Mouse (Mus musculus) bone marrow, adult 2 months (tissue): ENCODE results near the gene Gm1113. TPM values are rescaled to one million over a fixed set of nuclear protein-coding genes. Genes with fewer than 3 reads are reported as not detected.

Experiments used
- H3K27ac ChIP-seq: fragments of 200-500 bp; 2 replicates; pipeline ENCODE4 v1.5.1; 2012; ENCODE audit warnings: low read depth, mild to moderate bottlenecking, control low read depth, inconsistent platforms, low read length; ENCODE audit not compliant: control insufficient read depth, poor library complexity, insufficient read depth
- H3K4me1 ChIP-seq: fragments of 200-500 bp; 2 replicates; pipeline ENCODE4 v1.6.1; 2011; ENCODE audit warnings: low read length; ENCODE audit not compliant: control insufficient read depth, insufficient read depth
- H3K4me3 ChIP-seq: fragments of 200-500 bp; replicated peaks from 2 replicates; pipeline ENCODE3; 2011; ENCODE audit warnings: mild to moderate bottlenecking, low read depth, low read length, control low read depth; ENCODE audit not compliant: control insufficient read depth
- CTCF ChIP-seq: fragments of 200-500 bp; IDR thresholded peaks from 2 replicates; pipeline ENCODE4 v1.5.1; 2011; ENCODE audit warnings: low read length, control low read depth; ENCODE audit not compliant: control insufficient read depth, insufficient read depth
- POLR2A ChIP-seq: fragments of 200-500 bp; IDR thresholded peaks from 2 replicates; pipeline ENCODE4 v1.6.1; 2011; ENCODE audit warnings: low read depth, mild to moderate bottlenecking, control low read depth, low read length, borderline replicate concordance; ENCODE audit not compliant: control insufficient read depth
- WGBS: fragments of 180-500 bp; shearing (Covaris S2); methylation state at CpG from one replicate; pipeline ENCODE4 v1.1.7; 2018; 5-methylcytosine and 5-hydroxymethylcytosine counted together
- polyA plus RNA-seq: library from polyadenylated mRNA; stranded (reverse); fragments of >200 nt; gene quantifications from 2 replicates; pipeline ENCODE4 v1.2.4, GENCODE M21; 2011; ENCODE audit warnings: low replicate concordance; ENCODE audit not compliant: missing spikeins, insufficient read depth, insufficient read length

Gm1113 gene
- polyA plus RNA-seq, 1 experiment: not detected

DNA sequence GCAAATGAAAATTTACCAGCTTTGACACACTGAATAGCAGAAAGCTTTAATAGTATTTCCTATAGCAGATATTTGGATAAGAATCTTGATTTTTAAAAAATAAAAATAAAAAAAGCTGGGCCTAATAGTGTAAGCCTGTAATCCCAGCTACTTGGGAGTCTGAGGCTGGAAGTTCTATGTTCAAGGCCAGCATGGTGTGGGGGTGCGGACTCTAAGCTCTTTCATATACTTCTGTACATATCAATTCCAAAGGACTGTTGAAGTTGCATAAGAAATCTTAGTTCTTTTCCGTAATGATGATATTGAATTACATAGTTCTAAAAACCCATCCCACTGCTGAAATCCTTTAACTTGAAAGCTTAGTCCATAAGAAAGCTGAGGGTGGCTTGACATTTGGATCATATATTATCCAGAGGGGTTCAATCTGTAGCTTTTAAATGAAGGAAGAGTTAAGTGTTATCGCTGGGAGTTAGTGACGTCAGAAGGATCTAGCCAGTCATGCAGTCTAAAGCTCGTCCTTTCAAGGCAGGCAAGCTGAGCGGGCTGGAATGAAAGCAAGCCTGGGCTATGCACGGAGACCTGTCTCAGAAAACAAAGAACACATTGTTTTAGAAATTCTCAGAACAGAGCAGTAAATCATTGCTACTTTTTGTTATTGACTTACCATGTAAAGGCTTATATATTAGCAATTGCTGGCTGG is 24.9 kb downstream of the Gm1113 start:
- H3K27ac ChIP-seq: no peak overlapping the region
- H3K4me1 ChIP-seq: peaks cover 1% of the 10 kb centered on the region
- WGBS: 84% methylated on average over 7 of the region's 7 CpGs
- TF ChIP-seq CTCF (no peak), POLR2A (no peak)
- H3K4me3 ChIP-seq: no peak overlapping the region

DNA sequence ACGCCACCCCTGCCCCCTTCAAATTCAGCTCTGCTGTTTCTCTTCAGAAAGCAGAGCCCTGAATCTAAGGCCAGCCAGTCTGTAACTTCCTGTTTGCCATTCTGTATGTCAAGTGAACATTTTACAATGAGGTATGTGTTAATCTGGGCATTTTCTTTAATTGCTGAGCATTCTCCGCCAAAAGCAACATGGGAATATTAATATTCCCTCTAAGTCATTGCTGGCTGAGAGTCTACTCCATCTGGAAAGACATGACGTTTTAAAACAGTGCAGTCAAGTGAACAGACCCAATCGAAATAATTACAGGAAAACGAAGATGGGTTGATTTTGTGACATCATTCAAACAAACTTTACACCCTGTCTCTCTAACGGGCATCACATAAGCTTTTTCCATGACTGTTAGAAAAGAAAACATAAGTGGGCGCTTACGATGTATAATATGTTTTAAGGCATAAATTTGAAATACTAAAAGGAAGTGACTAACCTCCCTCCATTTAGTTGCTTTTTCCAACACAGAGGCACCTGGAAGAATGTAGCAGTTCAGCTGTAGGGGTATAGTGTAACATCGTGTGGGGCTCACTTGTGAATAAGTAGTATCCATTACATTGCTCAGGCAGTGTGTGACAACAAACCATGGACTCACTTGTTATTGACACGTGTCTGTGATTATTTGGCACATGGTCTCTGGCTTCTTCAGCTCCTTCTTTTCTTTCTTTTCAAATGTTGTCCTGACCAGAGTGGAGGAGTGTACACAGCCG is 26.8 kb downstream of the Gm1113 start:
- 68% methylated on average over 11 of the region's 11 CpGs for WGBS
- Histone ChIP-seq H3K4me3 (no peak overlapping the region), H3K4me1 (peaks cover 1% of the 10 kb centered on the region), H3K27ac (no peak overlapping the region)
- no peak for TF ChIP-seq POLR2A
- TF ChIP-seq CTCF: no peak

DNA sequence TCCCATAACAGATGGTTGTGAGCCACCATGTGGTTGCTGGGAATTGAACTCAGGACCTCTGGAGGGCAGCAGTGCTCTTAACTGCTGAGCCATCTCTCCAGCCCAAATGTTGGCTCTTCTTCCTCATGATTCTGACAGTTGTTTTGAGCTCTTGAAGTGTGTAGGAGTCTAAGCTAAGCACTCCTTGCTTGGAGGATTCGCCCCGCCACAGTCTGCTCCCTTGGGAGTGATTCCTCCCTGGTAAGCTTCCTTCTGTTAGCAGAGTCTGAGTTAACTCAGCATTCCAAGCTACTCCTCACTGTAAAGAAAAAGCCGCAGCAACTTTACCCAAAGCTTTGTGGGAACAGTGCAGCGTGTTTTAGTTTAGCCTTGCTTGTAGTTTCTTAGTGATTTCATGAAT is 29.6 kb downstream of the Gm1113 start:
- no peak for TF ChIP-seq POLR2A
- no peak for TF ChIP-seq CTCF
- H3K4me1 ChIP-seq: no peaks in the 10 kb centered on the region
- no peak overlapping the region for H3K4me3 ChIP-seq
- WGBS: 81% methylated on average over 4 of the region's 4 CpGs
- H3K27ac ChIP-seq: no peak overlapping the region

DNA sequence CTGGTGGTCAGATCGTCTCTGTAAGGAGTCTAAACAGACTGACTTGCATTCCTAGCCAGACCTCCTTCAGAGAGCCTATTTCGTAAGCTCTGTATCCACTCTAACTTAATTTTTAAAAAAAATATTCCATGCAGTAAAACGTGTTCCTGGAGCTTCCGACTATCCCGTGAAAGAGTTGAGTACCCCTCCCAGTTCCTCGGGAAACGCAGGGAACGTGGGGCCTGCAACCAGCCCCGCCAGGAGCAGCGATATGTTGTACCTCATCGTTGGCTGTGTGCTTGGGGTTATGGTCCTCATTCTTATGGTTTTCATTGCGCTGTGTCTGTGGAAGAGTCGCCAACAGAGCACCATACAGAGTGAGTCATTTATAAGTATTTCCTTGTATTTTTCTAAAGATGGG is 31.5 kb downstream of the Gm1113 start:
- WGBS: 87% methylated on average over 13 of the region's 13 CpGs
- Histone ChIP-seq H3K27ac (no peak overlapping the region), H3K4me1 (no peaks in the 10 kb centered on the region), H3K4me3 (no peak overlapping the region)
- TF ChIP-seq CTCF (no peak), POLR2A (no peak)

DNA sequence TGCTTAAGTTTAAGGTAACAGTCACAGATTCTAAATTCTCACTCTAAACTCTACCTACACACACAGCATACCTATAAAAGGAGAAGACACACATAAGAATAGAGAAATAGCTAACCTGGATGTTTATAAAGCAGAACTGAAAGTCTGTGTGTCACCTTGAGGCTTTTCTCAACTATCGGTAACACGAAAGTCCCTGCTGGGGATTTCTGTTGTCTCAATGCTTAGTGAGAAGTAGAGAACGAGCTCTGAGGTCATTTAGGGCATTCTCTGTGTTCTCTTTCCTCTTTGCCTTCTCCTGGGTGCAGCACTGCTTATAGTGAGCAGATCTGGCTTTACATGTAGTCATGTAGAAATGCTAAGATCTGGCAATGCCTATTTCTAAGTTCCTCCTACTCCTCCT is 34.1 kb downstream of the Gm1113 start:
- Histone ChIP-seq H3K27ac (no peak overlapping the region), H3K4me3 (no peak overlapping the region), H3K4me1 (no peaks in the 10 kb centered on the region)
- TF ChIP-seq CTCF (no peak), POLR2A (no peak)
- 60% methylated on average over 3 of the region's 3 CpGs for WGBS

DNA sequence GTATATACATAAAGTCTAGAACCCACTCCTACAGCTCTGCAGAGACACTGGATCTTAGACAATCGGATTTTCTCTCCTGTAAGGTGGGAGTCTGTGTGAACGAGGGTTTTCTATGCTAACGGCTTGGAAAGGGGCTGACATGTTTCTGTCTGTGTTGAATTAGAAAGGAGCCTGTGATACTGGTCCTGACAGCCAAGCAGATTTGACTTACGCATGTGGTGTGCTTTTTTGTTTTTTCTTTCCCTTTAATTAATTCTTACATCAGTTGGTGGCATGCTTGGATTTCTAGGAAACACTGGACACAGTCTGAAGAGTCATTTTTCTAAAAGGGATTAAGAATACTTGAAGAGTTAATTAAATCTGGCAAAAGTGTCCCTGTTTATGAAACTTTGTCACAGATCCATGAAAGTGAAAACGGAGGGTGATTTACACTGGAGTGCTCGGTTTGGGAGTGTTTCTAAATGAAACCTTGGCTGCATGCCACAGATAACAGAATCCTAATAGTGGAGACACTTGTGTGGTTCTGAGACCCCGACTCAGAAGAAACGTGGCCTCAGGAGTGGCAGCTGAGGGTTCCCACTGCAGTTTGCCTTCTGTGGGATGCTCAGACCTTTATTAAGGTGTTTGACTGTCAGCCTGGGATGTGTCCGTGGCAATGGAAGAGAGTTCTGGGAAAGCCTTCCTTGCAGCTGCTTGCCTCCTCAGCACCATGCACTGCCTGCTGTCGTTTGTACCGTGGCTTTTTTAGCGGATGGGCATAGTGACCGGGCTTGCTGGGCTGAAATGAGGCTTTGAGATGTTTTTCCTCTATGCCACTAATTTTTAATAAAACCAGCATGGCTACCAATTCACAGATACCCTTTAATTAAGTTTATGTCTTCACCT is 35.8 kb downstream of the Gm1113 start:
- no peak for TF ChIP-seq CTCF
- H3K4me1 ChIP-seq: no peaks in the 10 kb centered on the region
- 80% methylated on average over 13 of the region's 13 CpGs for WGBS

DNA sequence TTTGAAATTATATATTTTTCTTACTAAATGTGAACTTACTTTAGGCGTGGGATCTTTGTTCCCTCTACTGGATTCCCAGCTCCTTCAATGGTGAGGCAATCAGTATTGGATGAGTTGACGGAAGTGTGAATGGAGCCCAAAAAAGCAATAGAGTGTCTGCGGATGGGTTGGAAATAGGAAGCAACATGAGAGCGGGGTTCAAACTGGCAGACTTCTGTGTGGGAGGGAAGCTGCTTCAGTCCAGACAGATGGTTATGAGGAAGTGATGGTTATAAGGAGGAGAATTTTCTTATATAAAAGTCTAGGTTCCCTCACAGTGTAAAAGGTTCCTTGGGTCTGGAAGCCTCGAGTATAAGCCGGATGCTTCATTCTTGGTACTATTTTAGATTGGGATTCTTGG is 38.6 kb downstream of the Gm1113 start:
- Histone ChIP-seq H3K4me1 (no peaks in the 10 kb centered on the region), H3K4me3 (no peak overlapping the region), H3K27ac (no peak overlapping the region)
- TF ChIP-seq POLR2A (no peak), CTCF (no peak)
- 65% methylated on average over 6 of the region's 6 CpGs for WGBS

More for the DNA sequence above, 35.8 kb downstream of the Gm1113 start:
- no peak overlapping the region for H3K4me3 ChIP-seq
- H3K27ac ChIP-seq: no peak overlapping the region

DNA sequence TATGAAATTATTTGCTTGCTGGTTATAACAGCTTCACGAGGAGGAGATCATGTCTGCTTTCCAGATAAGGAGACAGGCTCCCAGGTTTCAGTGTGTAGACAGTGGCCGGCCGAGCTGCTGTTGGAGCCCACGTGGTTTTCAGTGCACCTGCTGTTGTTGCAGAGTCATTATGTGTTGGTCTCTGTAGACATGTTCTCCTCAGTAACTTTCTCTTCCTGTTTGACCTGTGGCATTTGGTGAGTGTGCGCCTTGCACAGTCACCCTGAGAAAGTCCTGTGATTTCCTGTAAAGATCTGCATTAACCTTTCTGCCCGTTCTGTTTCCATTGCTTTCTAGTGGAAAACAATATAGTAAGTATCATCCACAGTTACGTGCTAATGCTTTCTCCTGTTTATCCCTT is 42.7 kb downstream of the Gm1113 start:
- 27% methylated on average over 7 of the region's 7 CpGs for WGBS
- Histone ChIP-seq H3K4me1 (no peaks in the 10 kb centered on the region), H3K27ac (no peak overlapping the region), H3K4me3 (no peak overlapping the region)
- TF ChIP-seq POLR2A (no peak), CTCF (no peak)
